Mouse (Mus musculus) forebrain, embryonic 12.5 days (tissue): ENCODE results near the gene 4930432M17Rik. TPM values are rescaled to one million over a fixed set of nuclear protein-coding genes. Genes with fewer than 3 reads are reported as not detected.

Experiments
- ATAC-seq: fragments of 200-750 bp; cut with Nextera tagmentation; 2 replicates; pipeline ENCODE4 v1.8.0; 2017; ENCODE audit warnings: moderate TSS enrichment; ENCODE audit not compliant: low FRiP score
- H3K27ac ChIP-seq: fragments of 300-500 bp; sonication (generic); 2 replicates; pipeline ENCODE4 v1.5.1; 2016; ENCODE audit warnings: mild to moderate bottlenecking
- H3K27me3 ChIP-seq: fragments of 300-500 bp; sonication (generic); 2 replicates; pipeline ENCODE4 v1.6.1; 2016; ENCODE audit warnings: mild to moderate bottlenecking
- H3K36me3 ChIP-seq: fragments of 300-500 bp; sonication (generic); replicated peaks from 2 replicates; pipeline ENCODE4 v1.6.1; 2016; ENCODE audit warnings: mild to moderate bottlenecking
- H3K4me1 ChIP-seq: fragments of 300-500 bp; sonication (generic); 2 replicates; pipeline ENCODE4 v1.6.1; 2016
- H3K4me2 ChIP-seq: fragments of 300-500 bp; sonication (generic); 2 replicates; pipeline ENCODE4 v1.6.1; 2016; ENCODE audit warnings: mild to moderate bottlenecking, moderate library complexity
- H3K4me3 ChIP-seq: fragments of 300-500 bp; sonication (generic); replicated peaks from 2 replicates; pipeline ENCODE4 v1.5.1; 2016; ENCODE audit warnings: mild to moderate bottlenecking
- H3K9ac ChIP-seq: fragments of 300-500 bp; sonication (generic); 2 replicates; pipeline ENCODE4 v1.6.1; 2016; ENCODE audit warnings: mild to moderate bottlenecking
- H3K9me3 ChIP-seq: fragments of 300-500 bp; sonication (generic); 2 replicates; pipeline ENCODE4 v1.6.1; 2016
- WGBS: fragments of 180-500 bp; shearing (Covaris S2); methylation state at CpG from one replicate; pipeline ENCODE4 v1.1.7; 2016; 5-methylcytosine and 5-hydroxymethylcytosine counted together
- polyA plus RNA-seq: library from polyadenylated mRNA; unstranded; fragments of >200 nt; fragmentation: Nextera tagmentation; extraction: Ambion mirVana; gene quantifications from 2 replicates; pipeline ENCODE4 v1.2.1, GENCODE M21; 2016

Gene 4930432M17Rik
- polyA plus RNA-seq, 1 experiment from 2014 or later, result not detected

GRCm38 (mm10) chr3:121645447-121645846 lies 25.1 kb upstream of the 4930432M17Rik start:
- 68% methylated on average over 7 of the region's 7 CpGs for WGBS
- H3K4me1 ChIP-seq, result 0 out of 2 replicates have a peak, but pooled peaks cover 4% of the 10 kb centered on the region
- no peaks in the 10 kb centered on the region for H3K27me3 ChIP-seq
- no peak for ATAC-seq
- H3K27ac ChIP-seq, result no peak overlapping the region
- H3K36me3 ChIP-seq, result no peaks in the 10 kb centered on the region
- no peak overlapping the region for H3K4me2 ChIP-seq
- no peak overlapping the region for H3K4me3 ChIP-seq
- H3K9me3 ChIP-seq, result no peaks in the 10 kb centered on the region
- H3K9ac ChIP-seq, result no peak overlapping the region

GRCm38 (mm10) chr3:121646364-121647048 lies 24.1 kb upstream of the 4930432M17Rik start:
- no peak overlapping the region for H3K27ac ChIP-seq
- no peak for ATAC-seq

GRCm38 (mm10) chr3:121648238-121648778 lies 22.3 kb upstream of the 4930432M17Rik start:
- H3K4me3 ChIP-seq, result no peak overlapping the region
- H3K4me1 ChIP-seq, result 0 out of 2 replicates have a peak, but pooled peaks cover 4% of the 10 kb centered on the region
- no peak overlapping the region for H3K27ac ChIP-seq
- no peaks in the 10 kb centered on the region for H3K9me3 ChIP-seq
- H3K27me3 ChIP-seq, result no peaks in the 10 kb centered on the region
- no peak overlapping the region for H3K9ac ChIP-seq
- 92% methylated on average over 8 of the region's 8 CpGs for WGBS
- ATAC-seq, result no peak
- no peaks in the 10 kb centered on the region for H3K36me3 ChIP-seq
- no peak overlapping the region for H3K4me2 ChIP-seq

More at GRCm38 (mm10) chr3:121646364-121647048, 24.1 kb upstream of the 4930432M17Rik start:
- H3K27me3 ChIP-seq, result no peaks in the 10 kb centered on the region
- no peaks in the 10 kb centered on the region for H3K36me3 ChIP-seq
- 75% methylated on average over 9 of the region's 9 CpGs for WGBS
- H3K4me2 ChIP-seq, result no peak overlapping the region
- no peaks in the 10 kb centered on the region for H3K9me3 ChIP-seq
- H3K4me1 ChIP-seq, result 0 out of 2 replicates have a peak, but pooled peaks cover 4% of the 10 kb centered on the region
- no peak overlapping the region for H3K9ac ChIP-seq
- no peak overlapping the region for H3K4me3 ChIP-seq

GRCm38 (mm10) chr3:121650052-121650671 lies 20.4 kb upstream of the 4930432M17Rik start:
- Histone ChIP-seq H3K36me3 (no peaks in the 10 kb centered on the region), H3K4me3 (no peak overlapping the region), H3K9ac (no peak overlapping the region), H3K4me2 (no peak overlapping the region), H3K27me3 (no peaks in the 10 kb centered on the region), H3K4me1 (0 out of 2 replicates have a peak, but pooled peaks cover 4% of the 10 kb centered on the region), H3K9me3 (no peaks in the 10 kb centered on the region), H3K27ac (no peak overlapping the region)
- 78% methylated on average over 10 of the region's 10 CpGs for WGBS
- no peak for ATAC-seq

- Histone ChIP-seq H3K4me2 (no peak overlapping the region), H3K4me1 (no peaks in the 10 kb centered on the region), H3K9me3 (no peaks in the 10 kb centered on the region), H3K27ac (no peak overlapping the region), H3K27me3 (no peaks in the 10 kb centered on the region), H3K9ac (no peak overlapping the region), H3K4me3 (no peak overlapping the region), H3K36me3 (no peaks in the 10 kb centered on the region)
- no peak for ATAC-seq
- WGBS, result 77% methylated on average over 3 of the region's 3 CpGs
Measured at GRCm38 (mm10) chr3:121651710-121652109, 18.9 kb upstream of the 4930432M17Rik start.

GRCm38 (mm10) chr3:121652186-121652585 lies 18.4 kb upstream of the 4930432M17Rik start:
- no peaks in the 10 kb centered on the region for H3K27me3 ChIP-seq
- H3K9ac ChIP-seq, result no peak overlapping the region
- 86% methylated on average over 1 of the region's 1 CpGs for WGBS
- H3K4me3 ChIP-seq, result no peak overlapping the region
- ATAC-seq, result no peak
- no peak overlapping the region for H3K27ac ChIP-seq
- no peak overlapping the region for H3K4me2 ChIP-seq
- H3K36me3 ChIP-seq, result no peaks in the 10 kb centered on the region
- no peaks in the 10 kb centered on the region for H3K4me1 ChIP-seq
- no peaks in the 10 kb centered on the region for H3K9me3 ChIP-seq

GRCm38 (mm10) chr3:121656922-121657321 lies 13.6 kb upstream of the 4930432M17Rik start:
- Histone ChIP-seq H3K36me3 (no peaks in the 10 kb centered on the region), H3K4me1 (no peaks in the 10 kb centered on the region), H3K27ac (no peak overlapping the region), H3K27me3 (no peaks in the 10 kb centered on the region), H3K9ac (no peak overlapping the region), H3K4me2 (no peak overlapping the region), H3K9me3 (no peaks in the 10 kb centered on the region), H3K4me3 (no peak overlapping the region)
- no peak for ATAC-seq
- WGBS, result 97% methylated on average over 4 of the region's 4 CpGs

GRCm38 (mm10) chr3:121662705-121663469 lies 7.7 kb upstream of the 4930432M17Rik start:
- ATAC-seq, result no peak
- Histone ChIP-seq H3K36me3 (no peaks in the 10 kb centered on the region), H3K9ac (no peak overlapping the region), H3K4me1 (peaks cover 5% of the 10 kb centered on the region; the same call in 1 of the 2 replicates), H3K27me3 (no peaks in the 10 kb centered on the region), H3K9me3 (no peaks in the 10 kb centered on the region), H3K4me2 (no peak overlapping the region), H3K4me3 (no peak overlapping the region), H3K27ac (no peak overlapping the region)
- 35% methylated on average over 4 of the region's 4 CpGs for WGBS

GRCm38 (mm10) chr3:121663470-121663847 lies 7.1 kb upstream of the 4930432M17Rik start:
- no peaks in the 10 kb centered on the region for H3K27me3 ChIP-seq
- H3K4me1 ChIP-seq, result peaks cover 5% of the 10 kb centered on the region; the same call in 1 of the 2 replicates
- 93% methylated on average over 9 of the region's 9 CpGs for WGBS
- H3K9me3 ChIP-seq, result no peaks in the 10 kb centered on the region
- no peak overlapping the region for H3K4me2 ChIP-seq
- ATAC-seq, result no peak
- no peak overlapping the region for H3K4me3 ChIP-seq
- no peak overlapping the region for H3K27ac ChIP-seq
- H3K9ac ChIP-seq, result no peak overlapping the region
- no peaks in the 10 kb centered on the region for H3K36me3 ChIP-seq

- no peak for ATAC-seq
- Histone ChIP-seq H3K4me1 (no peaks in the 10 kb centered on the region), H3K4me3 (no peak overlapping the region), H3K4me2 (no peak overlapping the region), H3K27me3 (no peaks in the 10 kb centered on the region), H3K36me3 (no peaks in the 10 kb centered on the region), H3K27ac (no peak overlapping the region), H3K9me3 (no peaks in the 10 kb centered on the region), H3K9ac (no peak overlapping the region)
- WGBS, result 82% methylated on average over 5 of the region's 5 CpGs
Measured at GRCm38 (mm10) chr3:121672135-121672790, 1.7 kb downstream of the 4930432M17Rik start.

- H3K36me3 ChIP-seq, result no peaks in the 10 kb centered on the region
- 38% methylated on average over 4 of the region's 4 CpGs for WGBS
- no peaks in the 10 kb centered on the region for H3K27me3 ChIP-seq
- ATAC-seq, result 0 out of 2 replicates have a peak, but pooled peaks have one; percentile 23
- H3K4me1 ChIP-seq, result peaks cover 16% of the 10 kb centered on the region
- no peak overlapping the region for H3K9ac ChIP-seq
- no peaks in the 10 kb centered on the region for H3K9me3 ChIP-seq
- no peak overlapping the region for H3K27ac ChIP-seq
- H3K4me3 ChIP-seq, result no peak overlapping the region
- no peak overlapping the region for H3K4me2 ChIP-seq
Measured at GRCm38 (mm10) chr3:121678935-121679334, 8.4 kb downstream of the 4930432M17Rik start.

GRCm38 (mm10) chr3:121679443-121679842 lies 8.9 kb downstream of the 4930432M17Rik start:
- Histone ChIP-seq H3K27ac (no peak overlapping the region), H3K9me3 (no peaks in the 10 kb centered on the region), H3K4me1 (peaks cover 16% of the 10 kb centered on the region), H3K27me3 (no peaks in the 10 kb centered on the region), H3K9ac (no peak overlapping the region), H3K36me3 (no peaks in the 10 kb centered on the region), H3K4me2 (no peak overlapping the region), H3K4me3 (no peak overlapping the region)
- 24% methylated on average over 3 of the region's 3 CpGs for WGBS
- ATAC-seq, result no peak
